Mouse (Mus musculus): ENCODE data around the gene Borcs8.

The Borcs8 gene

GRCm38 (mm10) chr8:70139026-70139857 lies at the start of gene Borcs8, which contains the start of the genes Rfxank and Mef2b:
TSS of gene Borcs8 (plus strand) at chr8:70139499.
TSS of gene Rfxank (minus strand) at chr8:70139154.
TSS of gene Mef2b (plus strand) at chr8:70139711.
- peak; percentile 97 for DNase-seq (ENCODE audit: extremely low read depth, low read depth)

DNA sequence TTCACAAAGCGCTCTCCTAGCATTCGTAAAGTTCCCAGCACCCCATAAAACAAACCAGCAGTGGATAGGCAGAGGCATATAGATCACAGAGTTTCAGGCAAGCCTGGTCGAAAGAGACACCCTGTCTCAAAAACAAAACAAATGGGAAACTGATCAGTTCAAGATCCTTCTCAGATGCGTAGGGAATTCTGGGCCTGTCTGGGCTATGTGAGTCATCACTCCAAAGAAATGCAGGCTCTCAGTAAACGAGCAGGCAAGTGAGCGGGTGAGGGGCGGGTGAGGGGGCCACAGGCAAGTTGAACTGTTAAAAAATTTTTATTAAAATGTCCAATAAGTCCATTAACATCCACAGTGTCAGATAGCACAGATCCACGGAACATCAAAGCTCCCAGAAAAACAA lies 46.5 kb upstream of the Borcs8 start:
- no peak for DNase-seq (ENCODE audit: extremely low read depth, low read depth)

DNA sequence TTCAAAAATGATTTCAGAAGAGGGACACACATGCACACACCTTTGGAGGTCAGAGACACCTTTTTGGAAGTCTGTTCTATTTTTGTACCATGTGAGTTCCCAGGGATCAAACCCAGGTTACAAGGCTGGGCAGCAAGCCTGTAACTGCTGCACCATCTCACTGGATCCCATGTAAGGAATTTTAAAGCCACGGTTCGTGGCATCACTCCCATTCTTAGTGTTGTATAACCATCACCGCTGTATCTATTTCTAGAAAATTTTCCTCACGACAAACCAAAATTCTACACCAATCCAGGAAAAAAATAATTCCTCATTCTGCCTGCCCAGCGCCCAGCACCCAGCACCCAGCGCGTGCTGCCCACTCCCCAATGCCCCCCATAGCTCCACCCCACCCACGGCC lies 40.0 kb upstream of the Borcs8 start:
- no peak for DNase-seq (ENCODE audit: extremely low read depth, low read depth)

DNA sequence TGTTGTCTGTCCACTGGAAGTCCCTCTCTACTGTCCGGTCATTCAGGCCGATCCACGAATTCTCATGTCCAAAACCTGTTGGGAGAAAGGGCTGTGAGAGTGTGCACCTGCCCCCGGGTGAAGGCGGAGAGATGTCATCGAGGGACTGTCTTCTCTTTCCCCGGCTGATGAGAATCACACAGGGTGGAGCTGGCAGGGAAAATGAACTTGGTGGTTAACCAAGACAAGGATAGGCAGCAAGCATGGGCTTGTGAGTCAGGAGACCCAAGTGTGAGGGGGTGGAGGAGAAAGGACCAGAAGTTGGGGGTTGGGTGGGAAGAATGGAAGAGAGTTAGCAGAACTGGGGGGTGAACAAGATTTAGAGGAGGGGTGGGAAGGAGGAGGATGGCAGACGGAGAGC lies 39.1 kb upstream of the Borcs8 start:
- DNase-seq (ENCODE audit: extremely low read depth, low read depth), result no peak

DNA sequence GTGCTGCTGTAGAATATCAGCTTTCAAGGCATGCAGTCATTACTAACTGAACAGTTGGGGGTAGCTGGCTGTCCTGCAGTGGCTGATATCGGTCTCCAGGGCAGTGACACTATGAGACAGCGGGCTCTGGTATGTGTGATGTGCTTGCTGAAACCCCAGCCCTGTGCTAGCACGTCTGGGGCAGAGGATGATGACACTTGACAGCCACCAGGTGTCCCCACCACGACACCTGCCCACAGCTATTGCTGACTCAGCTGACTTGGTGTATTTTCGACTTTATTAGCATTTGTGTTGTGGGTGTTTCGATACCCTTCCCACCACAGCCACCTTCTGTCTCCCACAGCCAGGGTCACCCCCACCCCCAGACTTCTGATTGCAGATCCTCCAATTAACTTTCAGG lies 34.8 kb upstream of the Borcs8 start:
- no peak for DNase-seq (ENCODE audit: extremely low read depth, low read depth)

DNA sequence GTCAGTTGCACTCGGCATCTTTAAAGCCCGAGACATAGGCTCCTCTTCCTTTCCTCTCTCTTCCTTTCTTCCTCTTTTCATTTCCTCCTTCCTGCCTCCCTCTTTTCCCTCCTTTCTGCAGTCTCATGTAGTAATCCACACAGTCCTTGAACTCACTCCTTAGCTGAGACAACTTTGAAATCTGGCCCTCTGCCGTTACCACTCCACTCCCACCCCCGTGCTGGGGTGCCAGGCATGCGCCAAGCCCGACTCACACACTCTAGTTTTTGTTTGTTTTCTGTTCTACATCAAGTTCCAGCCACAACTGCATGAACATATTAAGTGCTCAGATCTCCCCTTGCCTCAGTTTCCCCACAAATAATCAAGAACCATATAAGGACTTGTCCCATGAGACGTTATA lies 34.4 kb upstream of the Borcs8 start:
- no peak for DNase-seq (ENCODE audit: extremely low read depth, low read depth)

DNA sequence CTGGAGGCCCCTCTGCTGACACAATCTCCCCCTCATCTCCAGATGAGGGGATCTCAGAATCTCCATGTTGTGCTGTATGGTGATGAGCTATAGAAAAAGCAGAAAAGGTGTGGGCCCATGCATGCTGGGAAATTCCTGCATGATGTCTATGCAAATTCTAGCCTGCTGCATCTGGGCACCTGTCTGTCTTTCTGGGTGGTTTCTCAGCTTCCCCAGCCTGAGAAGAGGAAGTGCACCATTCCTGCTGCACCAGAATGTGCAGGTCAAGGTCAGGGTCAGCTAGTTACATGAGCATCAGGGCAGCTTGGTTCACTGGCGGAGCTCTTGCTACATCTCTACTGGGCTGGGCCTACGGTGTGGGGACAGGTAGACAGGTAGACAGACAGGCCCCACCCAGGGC lies 28.8 kb upstream of the Borcs8 start:
- DNase-seq (ENCODE audit: extremely low read depth, low read depth), result no peak

- no peak for DNase-seq (ENCODE audit: extremely low read depth, low read depth)
Observed at GRCm38 (mm10) chr8:70111192-70111795, 28.0 kb upstream of the Borcs8 start.

- no peak for DNase-seq (ENCODE audit: extremely low read depth, low read depth)
Observed at GRCm38 (mm10) chr8:70112401-70113016, 26.8 kb upstream of the Borcs8 start.

GRCm38 (mm10) chr8:70114488-70114887 lies 24.8 kb upstream of the Borcs8 start:
- DNase-seq (ENCODE audit: extremely low read depth, low read depth), result no peak

DNA sequence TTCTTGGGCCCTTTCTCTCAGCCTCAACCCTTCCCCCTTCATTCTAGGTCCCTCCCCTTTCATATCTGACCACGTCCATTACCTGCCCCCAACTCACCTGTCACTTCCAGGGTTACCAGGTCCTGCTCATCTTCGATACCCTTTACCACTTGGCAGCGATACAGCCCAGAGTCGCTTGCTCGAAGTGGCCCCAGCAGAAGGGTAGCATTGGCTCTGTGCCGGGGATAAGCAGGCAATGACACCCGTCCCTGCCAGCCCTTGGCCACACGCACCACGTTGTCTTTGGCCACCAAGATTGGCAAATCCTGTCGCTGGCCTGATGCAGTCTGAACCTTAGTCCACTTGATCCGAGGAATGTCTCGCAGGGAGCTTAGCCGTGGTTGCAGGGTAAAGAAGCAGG lies 24.4 kb upstream of the Borcs8 start:
- DNase-seq (ENCODE audit: extremely low read depth, low read depth), result no peak

GRCm38 (mm10) chr8:70117611-70118010 lies 21.7 kb upstream of the Borcs8 start:
- DNase-seq (ENCODE audit: extremely low read depth, low read depth), result peak; percentile 41

DNA sequence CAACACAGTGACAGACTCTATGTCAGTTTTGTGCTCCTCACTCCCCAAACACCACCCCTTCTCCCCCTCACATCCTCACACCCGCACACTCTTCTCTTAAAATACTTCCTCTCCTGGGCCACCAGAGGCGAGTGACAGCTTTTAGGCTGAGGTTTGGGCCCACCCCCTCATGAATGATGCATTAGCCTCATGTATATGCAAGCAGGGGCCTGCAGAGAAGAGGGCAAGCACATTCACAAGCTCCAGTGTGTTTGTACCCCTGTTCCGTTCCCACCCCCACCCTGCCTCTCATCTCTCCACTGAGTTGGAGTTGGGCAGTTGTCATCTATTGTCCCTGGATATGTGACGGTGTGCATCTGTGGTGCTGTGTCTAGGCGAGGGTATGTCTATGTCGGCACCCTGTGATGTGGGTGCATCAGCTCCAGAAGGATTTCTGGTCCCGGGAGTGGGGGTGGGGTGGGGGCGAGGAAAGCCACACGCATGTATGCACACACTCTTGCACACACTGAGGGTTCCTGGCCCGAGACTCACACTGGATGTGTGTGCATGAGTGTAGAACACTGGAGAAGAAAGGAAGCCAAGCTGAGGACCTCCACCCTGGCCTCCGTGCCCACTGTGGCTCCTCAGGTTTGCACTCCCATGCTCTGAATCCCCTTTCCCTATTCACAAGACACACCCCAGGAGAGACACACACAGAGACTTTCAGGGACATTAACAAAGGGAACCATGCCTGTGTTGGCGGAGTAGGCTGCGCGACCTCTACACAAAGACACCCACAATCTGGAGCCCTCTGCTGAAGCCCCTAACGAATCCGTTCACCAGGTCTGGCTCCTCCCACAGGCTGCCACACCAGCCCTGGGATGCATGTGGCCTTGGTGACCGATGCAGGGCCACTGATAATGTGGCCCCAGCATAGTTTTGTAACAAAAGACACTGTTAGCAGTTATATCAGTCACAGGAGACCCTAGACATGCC lies 20.3 kb upstream of the Borcs8 start:
- DNase-seq (ENCODE audit: extremely low read depth, low read depth), result no peak

- no peak for DNase-seq (ENCODE audit: extremely low read depth, low read depth)
Observed at GRCm38 (mm10) chr8:70120667-70121066, 18.6 kb upstream of the Borcs8 start, which contains the start of gene Ncan. TSS of gene Ncan (minus strand) at chr8:70120873.

DNA sequence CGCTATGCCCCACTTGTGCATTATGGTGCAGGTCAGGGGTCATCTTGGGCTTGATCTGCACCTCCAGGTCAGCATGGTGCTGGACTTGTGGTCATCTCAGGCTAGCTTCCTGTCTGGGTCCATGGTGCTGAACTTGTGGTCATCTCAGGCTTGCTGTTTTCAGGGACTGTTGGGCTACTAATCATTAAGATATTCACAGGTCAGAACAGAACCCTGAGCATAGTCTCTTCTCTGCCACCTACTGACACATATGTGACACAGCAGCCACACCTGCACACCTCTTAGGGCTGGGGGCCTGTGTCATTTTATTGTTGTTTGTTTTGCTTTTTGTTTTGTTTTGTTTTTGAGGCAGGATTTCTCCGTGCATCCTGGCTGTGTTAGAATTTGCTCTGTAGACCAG lies 16.4 kb upstream of the Borcs8 start:
- no peak for DNase-seq (ENCODE audit: extremely low read depth, low read depth)

- DNase-seq (ENCODE audit: extremely low read depth, low read depth), result no peak
Observed at GRCm38 (mm10) chr8:70124992-70125391, 14.3 kb upstream of the Borcs8 start.

- DNase-seq (ENCODE audit: extremely low read depth, low read depth), result no peak
Observed at GRCm38 (mm10) chr8:70128435-70128834, 10.9 kb upstream of the Borcs8 start.

- DNase-seq (ENCODE audit: extremely low read depth, low read depth), result no peak
Observed at GRCm38 (mm10) chr8:70129309-70129952, 9.9 kb upstream of the Borcs8 start.

DNA sequence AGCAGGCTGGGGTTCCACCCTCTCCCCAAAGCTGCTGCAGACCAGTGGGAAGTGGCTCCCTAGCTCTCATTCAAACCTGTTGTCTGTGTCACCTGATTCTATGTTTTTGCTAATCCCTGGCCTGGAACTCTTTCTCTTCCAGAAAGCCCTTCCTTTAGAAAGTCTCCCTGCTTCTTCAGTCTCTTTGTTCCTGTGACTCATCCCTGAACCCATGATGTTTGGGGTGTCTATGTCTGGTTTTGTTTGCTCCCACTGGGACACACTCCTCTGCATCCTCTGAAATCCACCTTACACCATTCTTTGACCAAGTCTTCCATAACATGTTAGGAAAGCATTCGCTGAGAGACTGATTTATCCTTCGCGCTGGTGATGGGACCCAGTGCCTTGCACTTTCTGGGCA lies 9.2 kb upstream of the Borcs8 start:
- DNase-seq (ENCODE audit: extremely low read depth, low read depth), result no peak

GRCm38 (mm10) chr8:70131166-70131883 lies 8.0 kb upstream of the Borcs8 start, which contains the start of gene Nr2c2ap:
TSS of gene Nr2c2ap (plus strand) at chr8:70131333.
- DNase-seq (ENCODE audit: extremely low read depth, low read depth), result peak; percentile 76

Data from MEL-GATA-1-ER (cell line).